Mouse (Mus musculus) thymus, postnatal 25 days (tissue): ENCODE data around the gene Slc2a1.

Experiments
- DNase-seq: peaks from one replicate; pipeline ENCODE4 v3.0.0; 2022

Slc2a1 gene

DNA sequence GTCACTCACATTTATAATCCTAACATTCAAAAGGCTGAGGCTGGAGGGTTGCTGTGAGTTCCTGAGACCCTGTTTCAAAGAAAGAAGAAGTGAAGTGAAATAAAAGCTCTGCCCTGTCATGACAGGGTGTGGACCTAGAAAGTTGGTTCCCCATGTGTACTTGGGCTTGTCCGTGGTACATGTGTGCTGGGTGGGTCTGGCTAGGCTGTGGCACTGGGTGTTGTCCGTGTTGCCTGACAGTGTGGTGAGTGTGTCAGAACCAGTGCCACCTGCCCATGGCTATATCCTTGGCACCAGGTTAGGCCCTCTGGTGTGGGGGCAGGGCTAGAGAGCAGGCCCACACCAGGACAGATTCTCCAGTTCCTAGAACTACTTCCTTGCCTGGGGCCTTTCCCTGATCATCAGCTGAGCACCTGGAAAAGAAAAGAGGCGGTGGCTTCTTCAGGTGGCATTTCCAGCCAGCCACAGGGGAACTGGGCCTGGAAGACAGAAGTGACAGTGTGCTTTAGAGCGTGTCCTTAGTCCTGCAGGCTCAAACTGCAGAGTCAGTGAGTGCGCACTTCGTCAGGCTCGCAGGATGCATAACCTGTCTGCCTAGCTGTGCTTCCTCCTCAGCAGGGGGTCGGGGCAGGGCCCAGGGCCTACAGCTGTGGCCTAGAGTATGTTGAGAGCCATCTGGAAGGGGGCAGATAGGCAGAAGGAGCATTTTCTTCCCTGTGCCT is 22.8 kb downstream of the Slc2a1 start:
- DNase-seq, result no peak

DNA sequence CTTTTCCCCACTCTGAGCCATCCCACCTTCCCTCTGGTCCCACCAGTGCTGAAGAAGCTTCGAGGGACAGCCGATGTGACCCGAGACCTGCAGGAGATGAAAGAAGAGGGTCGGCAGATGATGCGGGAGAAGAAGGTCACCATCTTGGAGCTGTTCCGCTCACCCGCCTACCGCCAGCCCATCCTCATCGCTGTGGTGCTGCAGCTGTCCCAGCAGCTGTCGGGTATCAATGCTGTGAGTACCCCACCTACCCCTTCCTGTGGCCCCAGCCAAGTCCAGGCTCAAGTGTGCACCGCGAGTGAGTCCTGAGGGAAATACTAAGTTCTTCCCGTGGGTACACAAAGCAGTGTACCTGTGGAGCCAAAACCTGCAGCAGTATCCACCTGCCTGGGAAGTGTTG is 24.8 kb downstream of the Slc2a1 start:
- no peak for DNase-seq

- DNase-seq, result no peak
Measured at GRCm38 (mm10) chr4:119133860-119134259, 25.3 kb downstream of the Slc2a1 start.

DNA sequence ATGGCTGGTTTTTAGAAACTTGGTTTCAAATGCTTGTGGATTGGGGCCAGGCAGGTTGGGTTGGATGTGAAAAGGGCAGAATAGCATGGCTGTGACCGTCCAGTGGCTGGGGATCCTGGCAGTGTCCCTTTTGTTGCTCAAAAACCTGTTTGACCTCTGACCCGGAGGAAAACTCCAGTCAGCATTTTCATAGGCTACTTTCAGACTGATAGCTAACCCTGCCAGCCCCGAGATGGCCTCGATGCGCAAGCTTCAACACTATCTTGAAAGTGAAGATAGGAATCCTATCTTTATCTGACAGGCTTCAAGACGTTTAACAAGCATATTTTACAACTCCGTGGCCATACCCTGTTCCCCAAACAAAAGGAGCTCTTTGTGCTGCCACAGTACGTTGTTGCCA is 28.8 kb downstream of the Slc2a1 start:
- no peak for DNase-seq

- DNase-seq, result no peak
Measured at GRCm38 (mm10) chr4:119138171-119138570, 29.7 kb downstream of the Slc2a1 start.

DNA sequence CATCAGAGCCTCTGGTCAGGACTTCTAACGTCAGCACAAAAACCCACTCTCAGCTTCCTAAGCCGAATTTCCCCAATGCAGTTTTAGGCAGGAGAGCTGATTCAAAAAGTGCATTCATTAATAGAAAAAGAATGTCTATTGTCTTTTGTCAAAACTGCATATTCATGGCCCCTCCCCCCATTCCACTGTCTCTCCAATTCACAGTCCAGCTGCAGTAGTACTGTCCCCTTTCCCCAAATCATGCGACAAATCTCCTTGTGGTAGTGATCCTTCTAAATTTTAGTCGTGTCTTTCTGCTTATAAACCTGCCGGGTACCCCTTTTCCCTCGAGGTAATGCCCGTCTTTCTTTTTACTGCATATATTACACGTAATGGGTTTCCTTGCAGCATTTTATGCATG is 30.3 kb downstream of the Slc2a1 start:
- DNase-seq, result no peak

DNA sequence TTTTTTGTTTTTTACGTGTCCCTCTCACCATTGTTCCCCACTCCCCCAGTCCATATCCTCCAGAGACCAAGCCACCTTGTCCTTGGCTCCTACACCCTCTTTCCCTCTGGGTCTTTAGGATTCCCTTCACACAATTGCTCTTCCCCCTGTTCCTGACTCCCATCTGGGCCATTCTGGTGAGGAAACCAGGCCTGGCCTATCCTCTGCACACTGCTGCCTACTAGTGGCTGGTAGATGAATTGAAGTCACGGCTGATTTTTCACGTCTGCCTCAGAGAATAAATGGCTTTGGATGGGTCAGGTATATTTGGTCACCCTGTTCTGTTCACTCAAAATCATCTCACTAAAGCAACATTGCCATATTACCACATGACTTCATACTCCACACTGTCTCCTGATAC is 31.6 kb downstream of the Slc2a1 start:
- DNase-seq, result peak; percentile 55

GRCm38 (mm10) chr4:119141191-119141590 is 32.7 kb downstream of the Slc2a1 start:
- no peak for DNase-seq

- DNase-seq, result peak; percentile 52
Measured at GRCm38 (mm10) chr4:119142230-119142871, 33.8 kb downstream of the Slc2a1 start.

- no peak for DNase-seq
Measured at GRCm38 (mm10) chr4:119146816-119147215, 38.3 kb downstream of the Slc2a1 start.

- DNase-seq, result no peak
Measured at GRCm38 (mm10) chr4:119147347-119147746, 38.8 kb downstream of the Slc2a1 start.

GRCm38 (mm10) chr4:119148741-119149140 is 40.2 kb downstream of the Slc2a1 start:
- DNase-seq, result no peak

DNA sequence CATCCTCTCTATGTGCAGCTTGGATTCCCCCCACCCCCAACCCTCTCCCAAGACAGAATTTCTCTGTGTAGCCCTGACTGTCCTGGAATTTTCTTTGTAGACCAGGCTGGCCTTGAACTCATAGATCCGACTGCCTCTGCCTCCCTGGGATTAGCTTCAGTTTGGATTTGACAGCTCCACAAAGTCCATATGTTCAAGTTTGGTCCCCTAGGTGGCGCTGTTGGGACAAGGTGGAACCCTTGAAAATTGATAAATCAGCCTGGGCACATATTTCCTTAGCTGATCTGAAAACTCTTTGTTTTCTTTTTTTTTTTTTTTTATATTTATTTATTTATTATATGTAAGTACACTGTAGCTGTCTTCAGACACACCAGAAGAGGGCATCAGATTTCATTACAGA is 48.7 kb downstream of the Slc2a1 start:
- peak; percentile 62 for DNase-seq

DNA sequence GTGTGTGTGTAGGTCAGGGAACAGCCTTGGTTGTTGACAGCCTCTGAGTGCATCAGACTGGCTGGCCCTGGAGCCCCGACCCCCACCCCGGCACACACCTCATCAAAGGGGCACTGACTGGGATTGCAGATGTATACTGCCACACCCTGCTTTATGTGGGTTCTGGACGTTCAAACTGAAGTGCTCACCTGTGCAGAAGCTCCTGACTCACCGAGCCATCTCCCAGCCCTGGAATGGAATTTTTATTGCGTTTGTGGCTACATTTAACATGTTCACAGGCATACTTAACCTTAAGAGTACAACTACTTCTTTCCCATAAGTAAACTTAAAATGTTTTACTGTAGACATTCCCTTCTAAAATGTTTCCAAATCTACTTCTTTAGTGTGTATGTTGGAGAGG is 49.4 kb downstream of the Slc2a1 start:
- no peak for DNase-seq

GRCm38 (mm10) chr4:119161358-119161757 is 52.8 kb downstream of the Slc2a1 start:
- DNase-seq, result no peak

DNA sequence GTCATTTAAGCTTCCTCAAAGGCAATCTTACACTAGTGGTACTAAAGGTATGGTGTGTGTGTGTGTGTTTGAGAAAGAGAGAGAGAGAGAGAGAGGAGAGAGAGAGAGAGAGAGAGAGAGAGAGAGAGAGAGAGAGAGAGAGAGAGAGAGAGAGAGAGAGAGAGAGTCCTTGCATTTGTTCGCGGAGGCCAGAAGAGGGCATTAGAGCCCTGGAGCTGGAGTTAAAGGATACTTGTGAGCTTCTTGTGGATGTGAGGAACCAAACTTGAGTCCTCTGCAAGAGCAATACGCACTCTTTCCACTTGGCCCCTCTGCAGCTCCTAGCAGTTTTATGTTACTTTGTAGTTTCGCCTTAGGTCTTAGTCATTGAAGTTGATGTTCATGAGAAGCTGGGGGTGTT is 54.5 kb downstream of the Slc2a1 start:
- no peak for DNase-seq

DNA sequence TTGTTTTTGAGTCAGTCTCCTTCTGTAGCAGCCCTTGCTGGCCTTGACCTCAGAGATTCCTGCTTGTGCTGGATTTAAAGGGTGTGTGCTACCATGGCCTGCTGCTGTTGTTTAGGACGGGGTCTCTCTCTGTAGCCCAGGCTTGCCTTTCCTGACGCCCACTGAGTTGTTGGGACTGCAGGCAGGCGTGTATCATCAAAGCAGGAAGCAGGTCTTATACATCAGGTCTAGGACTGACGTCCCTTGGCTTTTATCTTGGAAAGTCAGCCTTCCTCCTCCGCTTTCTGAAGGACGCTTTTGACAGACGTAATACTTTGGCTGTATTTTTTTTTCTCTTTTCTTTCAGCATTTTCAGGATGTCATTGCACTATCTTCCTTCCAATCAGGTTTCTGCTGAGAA is 57.4 kb downstream of the Slc2a1 start:
- DNase-seq, result no peak

DNA sequence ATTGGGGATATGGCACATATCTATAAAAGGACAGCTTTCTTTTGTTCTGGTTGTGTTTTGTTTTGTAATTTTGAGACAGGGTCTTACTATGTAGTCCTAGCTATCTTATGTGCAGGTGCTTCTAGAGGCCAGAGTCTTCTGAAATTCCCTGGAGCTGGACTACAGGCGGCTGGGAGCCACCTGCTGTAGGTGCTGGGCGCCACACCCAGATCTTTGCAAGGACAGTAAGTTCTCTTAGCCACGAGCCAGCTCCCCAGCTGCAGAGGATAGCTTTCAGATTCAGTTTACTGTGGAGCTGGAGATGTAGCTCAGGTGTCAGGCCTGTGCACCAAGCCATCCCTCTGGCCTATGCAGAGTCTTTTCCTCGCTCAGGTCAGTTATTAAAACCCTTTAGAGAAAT is 58.6 kb downstream of the Slc2a1 start:
- no peak for DNase-seq

GRCm38 (mm10) chr4:119167663-119168062 is 59.2 kb downstream of the Slc2a1 start:
- peak; percentile 81 for DNase-seq

- peak; percentile 22 for DNase-seq
Measured at GRCm38 (mm10) chr4:119172919-119173650, 64.6 kb downstream of the Slc2a1 start.

- DNase-seq, result peak; percentile 94
Measured at GRCm38 (mm10) chr4:119173851-119174453, 65.4 kb downstream of the Slc2a1 start, which contains the start of gene Zfp691. Gene Zfp691 (minus strand): TSS chr4:119174195.

- no peak for DNase-seq
Measured at GRCm38 (mm10) chr4:119177702-119178101, 69.2 kb downstream of the Slc2a1 start.

DNA sequence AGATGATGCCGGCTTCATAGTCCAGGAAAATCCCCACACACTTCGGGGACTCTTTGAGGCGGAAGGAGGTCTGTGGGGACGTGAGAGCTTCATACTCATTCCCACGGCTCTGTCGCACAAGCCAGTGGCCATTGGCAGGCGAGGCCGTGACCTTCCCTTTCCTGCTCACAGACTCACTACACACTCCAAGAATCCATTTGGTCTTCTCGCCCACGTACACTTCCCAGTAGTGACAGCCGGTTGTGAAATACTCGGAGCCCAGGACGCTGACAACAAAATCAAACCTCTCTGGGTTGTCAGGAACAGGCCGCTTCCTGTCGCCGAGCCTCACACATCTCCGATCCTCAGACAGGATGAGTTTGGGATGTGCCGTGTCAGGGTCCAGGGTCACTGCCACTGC is 69.8 kb downstream of the Slc2a1 start:
- DNase-seq, result no peak
